Mouse (Mus musculus) heart, postnatal 0 days (tissue): ENCODE measurements at regions not wholly inside any gene's neighbourhood (a gene's known extent, or its start where the extent isn't known, plus 50 kb on each side); places are given as distances from the start of the nearest gene placed in this dataset.

Source experiments
- ATAC-seq: fragments of 200-750 bp; cut with Nextera tagmentation; 2 replicates; pipeline ENCODE4 v1.8.0; 2017; ENCODE audit warnings: low read depth, moderate number of reproducible peaks, moderate library complexity; ENCODE audit not compliant: insufficient read depth
- DNase-seq: peaks from one replicate; pipeline ENCODE4 v3.0.0-alpha.2; 2016; ENCODE audit warnings: low spot score
- H3K27ac ChIP-seq: fragments of 300-500 bp; sonication (generic); 2 replicates; pipeline ENCODE4 v1.5.1; 2014; ENCODE audit warnings: low read depth, mild to moderate bottlenecking
- H3K27me3 ChIP-seq: fragments of 300-500 bp; sonication (generic); 2 replicates; pipeline ENCODE4 v1.6.1; 2014; ENCODE audit warnings: low read length, mixed read lengths; ENCODE audit not compliant: control insufficient read depth, insufficient read depth
- H3K36me3 ChIP-seq: fragments of 300-500 bp; sonication (generic); replicated peaks from 2 replicates; pipeline ENCODE4 v1.6.1; 2014; ENCODE audit warnings: low read length, mixed read lengths; ENCODE audit not compliant: control insufficient read depth, insufficient read depth
- H3K4me1 ChIP-seq: fragments of 300-500 bp; sonication (generic); 2 replicates; pipeline ENCODE4 v1.6.1; 2014; ENCODE audit warnings: antibody characterized with exemption; ENCODE audit not compliant: control insufficient read depth, insufficient read depth
- H3K4me2 ChIP-seq: fragments of 300-500 bp; sonication (generic); 2 replicates; pipeline ENCODE4 v1.6.1; 2014; ENCODE audit warnings: low read depth, mild to moderate bottlenecking, low read length, moderate library complexity
- H3K4me3 ChIP-seq: fragments of 300-500 bp; sonication (generic); 2 replicates; pipeline ENCODE4 v1.5.1; 2014; ENCODE audit warnings: low read depth, low read length
- H3K9ac ChIP-seq: fragments of 300-500 bp; sonication (generic); replicated peaks from 2 replicates; pipeline ENCODE4 v1.6.1; 2014; ENCODE audit warnings: low read depth, low read length, mixed read lengths
- H3K9me3 ChIP-seq: fragments of 300-500 bp; sonication (generic); replicated peaks from 2 replicates; pipeline ENCODE4 v1.6.1; 2016; ENCODE audit warnings: low read length; ENCODE audit not compliant: control insufficient read depth
- CTCF ChIP-seq: IDR thresholded peaks from 2 replicates; pipeline ENCODE4 v1.5.1; 2016; ENCODE audit warnings: antibody characterized with exemption, control low read depth, low read depth
- EP300 ChIP-seq: IDR thresholded peaks from 2 replicates; pipeline ENCODE4 v1.6.1; 2016; ENCODE audit warnings: antibody characterized with exemption, low read depth
- WGBS: fragments of 180-500 bp; shearing (Covaris S2); extraction: QIAGEN DNeasy Blood & Tissue Kit; methylation state at CpG from one replicate; pipeline ENCODE4 v1.1.7; 2014; 5-methylcytosine and 5-hydroxymethylcytosine counted together

GRCm38 (mm10) chr16:64391440-64392197 lies 210.6 kb downstream of the Csnka2ip start:
- TF ChIP-seq CTCF (no peak), EP300 (no peak)
- Histone ChIP-seq H3K9me3 (no peaks in the 10 kb centered on the region), H3K36me3 (no peaks in the 10 kb centered on the region), H3K4me3 (no peak overlapping the region), H3K4me1 (no peaks in the 10 kb centered on the region), H3K4me2 (no peak overlapping the region), H3K27me3 (no peaks in the 10 kb centered on the region), H3K9ac (no peak overlapping the region), H3K27ac (no peak overlapping the region)
- 63% methylated on average over 8 of the region's 8 CpGs for WGBS
- ATAC-seq (no peak), DNase-seq (no peak)

GRCm38 (mm10) chr16:64368608-64369399 lies 233.4 kb downstream of the Csnka2ip start:
- WGBS: 22% methylated on average over 13 of the region's 13 CpGs
- no peak for TF ChIP-seq EP300
- no peak for TF ChIP-seq CTCF
- no peak overlapping the region for H3K9ac ChIP-seq
- ATAC-seq (no peak), DNase-seq (peak; percentile 6)
- no peaks in the 10 kb centered on the region for H3K9me3 ChIP-seq
- no peaks in the 10 kb centered on the region for H3K4me1 ChIP-seq
- no peak overlapping the region for H3K4me3 ChIP-seq
- H3K36me3 ChIP-seq: no peaks in the 10 kb centered on the region
- H3K27ac ChIP-seq: no peak overlapping the region
- no peak overlapping the region for H3K4me2 ChIP-seq
- H3K27me3 ChIP-seq: no peaks in the 10 kb centered on the region

- DNase-seq (no peak), ATAC-seq (no peak)
- no peak for TF ChIP-seq EP300
- no peak for TF ChIP-seq CTCF
- Histone ChIP-seq H3K9ac (no peak overlapping the region), H3K27ac (no peak overlapping the region), H3K36me3 (no peaks in the 10 kb centered on the region), H3K4me3 (no peak overlapping the region), H3K27me3 (no peaks in the 10 kb centered on the region), H3K4me1 (no peaks in the 10 kb centered on the region), H3K9me3 (no peaks in the 10 kb centered on the region), H3K4me2 (no peak overlapping the region)
- 53% methylated on average over 10 of the region's 10 CpGs for WGBS
Observed at GRCm38 (mm10) chr16:64347940-64348339, 254.3 kb downstream of the Csnka2ip start.

GRCm38 (mm10) chr16:64332887-64333455 lies 269.2 kb downstream of the Csnka2ip start:
- 94% methylated on average over 1 of the region's 1 CpGs for WGBS
- H3K27ac ChIP-seq: no peak overlapping the region
- H3K4me3 ChIP-seq: no peak overlapping the region
- ATAC-seq (no peak), DNase-seq (no peak)
- no peaks in the 10 kb centered on the region for H3K9me3 ChIP-seq
- H3K9ac ChIP-seq: no peak overlapping the region
- no peaks in the 10 kb centered on the region for H3K27me3 ChIP-seq
- no peaks in the 10 kb centered on the region for H3K36me3 ChIP-seq
- H3K4me2 ChIP-seq: no peak overlapping the region
- no peaks in the 10 kb centered on the region for H3K4me1 ChIP-seq
- no peak for TF ChIP-seq EP300
- TF ChIP-seq CTCF: no peak

DNA sequence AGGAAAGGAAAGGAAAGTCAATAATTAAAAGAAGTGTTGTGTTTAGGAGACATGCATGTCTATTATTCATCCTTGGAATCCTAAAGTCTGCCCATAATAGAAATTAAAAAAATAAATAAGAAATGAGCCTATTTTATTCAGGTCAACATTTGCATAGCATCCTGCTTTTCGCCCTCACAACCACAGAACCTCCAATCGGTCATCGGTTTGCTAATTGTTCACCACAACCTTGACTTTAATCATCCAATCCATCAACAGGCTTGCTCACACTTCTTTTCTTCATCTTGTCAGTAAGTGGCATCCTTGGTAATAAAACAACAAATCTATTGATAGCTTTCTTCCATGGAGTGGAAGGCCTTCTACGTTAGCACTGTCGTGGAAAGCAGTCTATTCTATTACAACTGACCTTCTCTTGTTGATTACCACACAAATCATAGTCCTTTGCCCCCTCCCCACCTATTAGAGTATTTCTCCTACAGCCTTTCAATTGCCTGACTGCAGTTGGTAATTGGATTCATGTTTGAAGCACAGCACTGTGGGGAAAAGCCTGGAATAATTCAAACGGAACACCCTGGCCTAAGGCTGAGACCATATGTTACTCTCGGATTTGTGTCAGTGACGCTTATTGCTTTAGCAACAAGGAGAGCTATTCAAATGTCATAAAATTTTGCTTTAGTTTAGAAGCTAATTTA lies 269.9 kb downstream of the Csnka2ip start:
- no peak overlapping the region for H3K27ac ChIP-seq
- 81% methylated on average over 8 of the region's 8 CpGs for whole genome bisulfite sequencing
- no peak overlapping the region for H3K9ac ChIP-seq
- DNase-seq (no peak), ATAC-seq (no peak)
- H3K36me3 ChIP-seq: no peaks in the 10 kb centered on the region
- H3K4me2 ChIP-seq: no peak overlapping the region
- TF ChIP-seq CTCF (no peak), EP300 (no peak)
- H3K4me1 ChIP-seq: no peaks in the 10 kb centered on the region
- no peaks in the 10 kb centered on the region for H3K9me3 ChIP-seq
- H3K4me3 ChIP-seq: no peak overlapping the region
- H3K27me3 ChIP-seq: no peaks in the 10 kb centered on the region
